Mouse (Mus musculus) ES-CJ7 (cell line): ENCODE measurements around the gene Slc8a2.

Experiments used
- DNase-seq: peaks from one replicate; pipeline ENCODE4 v3.0.0; 2011; ENCODE audit warnings: low read depth, low spot score

Gene Slc8a2

DNA sequence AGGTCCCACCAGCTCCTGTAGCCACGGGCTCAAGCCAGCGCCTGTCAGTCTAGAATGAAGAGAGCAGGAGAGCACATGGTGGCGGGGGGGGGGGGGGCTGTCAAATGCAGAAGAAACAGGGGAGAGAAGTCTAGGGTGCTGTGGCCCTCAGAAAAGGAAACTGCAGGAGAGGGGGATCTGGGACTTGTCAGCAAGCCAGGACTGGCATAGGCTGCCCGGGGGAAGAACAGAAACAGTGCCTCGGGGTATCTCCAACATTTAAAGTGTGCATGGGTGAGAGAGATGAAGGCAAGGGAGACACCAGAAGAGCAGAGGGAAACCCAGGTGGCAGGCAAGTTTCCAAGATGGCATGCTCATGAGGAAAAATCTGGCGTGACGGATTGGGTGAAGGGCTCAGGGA is 32.4 kb downstream of the Slc8a2 start:
- no peak for DNase-seq

DNA sequence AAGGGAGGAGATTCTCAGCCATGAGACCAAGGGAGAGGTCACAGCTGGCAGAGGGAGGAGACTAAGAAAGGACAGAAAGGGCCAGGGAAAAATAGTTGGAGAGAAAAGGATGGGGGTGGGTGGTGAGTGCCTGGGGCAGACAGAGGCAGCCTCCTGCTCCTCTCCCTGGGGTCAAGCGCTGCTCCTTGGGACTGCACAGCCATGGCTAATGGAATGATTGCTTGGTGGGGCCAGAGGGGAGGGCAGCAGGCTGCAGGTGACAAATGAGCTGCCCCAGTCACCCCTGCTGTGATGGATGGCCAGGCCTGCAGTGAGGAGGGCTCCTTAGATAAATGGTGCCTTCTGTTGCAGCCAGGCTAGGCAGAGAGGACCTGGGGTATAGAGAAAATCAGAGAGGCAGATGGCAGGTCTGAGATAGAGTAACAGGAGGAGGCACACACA is 42.5 kb downstream of the Slc8a2 start:
- DNase-seq = no peak

DNA sequence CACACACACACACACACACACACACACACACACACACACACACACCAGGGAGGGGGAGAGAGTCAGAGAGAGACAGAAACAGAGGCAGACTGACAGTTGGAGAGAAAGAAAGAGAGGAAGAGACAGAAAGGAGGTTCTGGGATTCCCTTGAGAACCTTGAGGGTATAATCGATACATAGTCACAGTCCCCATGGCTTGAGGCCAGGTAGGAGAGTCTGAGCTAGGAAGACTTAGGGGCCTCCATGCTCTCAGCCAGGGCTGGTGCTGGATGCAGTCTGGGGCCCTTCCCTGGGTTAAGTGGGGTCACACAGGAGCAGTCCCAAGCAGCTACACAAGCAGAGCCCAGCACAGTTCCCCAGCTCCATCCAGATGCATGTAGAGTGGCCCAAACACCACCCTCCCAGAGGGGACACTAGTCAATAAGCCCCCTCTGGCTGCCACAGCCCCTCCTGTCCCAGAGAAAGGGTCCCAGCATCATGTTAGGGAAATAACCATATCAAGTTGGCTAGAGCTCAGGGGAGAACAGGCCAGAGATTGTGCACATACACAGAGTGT is 43.0 kb downstream of the Slc8a2 start:
- no peak for DNase-seq

DNA sequence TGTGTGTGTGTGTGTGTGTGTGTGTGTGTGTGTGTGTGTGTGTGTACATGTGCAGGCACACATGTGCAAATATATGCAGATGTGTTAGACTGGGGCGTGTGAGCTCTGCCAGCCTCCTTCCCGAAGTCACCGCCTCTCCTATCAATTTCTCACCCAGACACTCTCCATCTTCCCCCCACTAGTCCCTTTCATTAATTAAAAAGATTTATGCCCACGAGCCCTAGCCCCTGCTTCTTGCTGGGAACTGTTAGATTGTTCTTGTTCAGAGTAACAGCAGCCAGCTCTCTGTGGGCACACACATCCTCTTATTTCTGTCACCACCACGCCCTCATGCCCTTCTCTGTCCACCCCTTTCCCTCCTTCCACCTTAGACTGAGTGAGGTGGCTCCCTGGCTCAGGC is 43.5 kb downstream of the Slc8a2 start:
- DNase-seq = no peak

DNA sequence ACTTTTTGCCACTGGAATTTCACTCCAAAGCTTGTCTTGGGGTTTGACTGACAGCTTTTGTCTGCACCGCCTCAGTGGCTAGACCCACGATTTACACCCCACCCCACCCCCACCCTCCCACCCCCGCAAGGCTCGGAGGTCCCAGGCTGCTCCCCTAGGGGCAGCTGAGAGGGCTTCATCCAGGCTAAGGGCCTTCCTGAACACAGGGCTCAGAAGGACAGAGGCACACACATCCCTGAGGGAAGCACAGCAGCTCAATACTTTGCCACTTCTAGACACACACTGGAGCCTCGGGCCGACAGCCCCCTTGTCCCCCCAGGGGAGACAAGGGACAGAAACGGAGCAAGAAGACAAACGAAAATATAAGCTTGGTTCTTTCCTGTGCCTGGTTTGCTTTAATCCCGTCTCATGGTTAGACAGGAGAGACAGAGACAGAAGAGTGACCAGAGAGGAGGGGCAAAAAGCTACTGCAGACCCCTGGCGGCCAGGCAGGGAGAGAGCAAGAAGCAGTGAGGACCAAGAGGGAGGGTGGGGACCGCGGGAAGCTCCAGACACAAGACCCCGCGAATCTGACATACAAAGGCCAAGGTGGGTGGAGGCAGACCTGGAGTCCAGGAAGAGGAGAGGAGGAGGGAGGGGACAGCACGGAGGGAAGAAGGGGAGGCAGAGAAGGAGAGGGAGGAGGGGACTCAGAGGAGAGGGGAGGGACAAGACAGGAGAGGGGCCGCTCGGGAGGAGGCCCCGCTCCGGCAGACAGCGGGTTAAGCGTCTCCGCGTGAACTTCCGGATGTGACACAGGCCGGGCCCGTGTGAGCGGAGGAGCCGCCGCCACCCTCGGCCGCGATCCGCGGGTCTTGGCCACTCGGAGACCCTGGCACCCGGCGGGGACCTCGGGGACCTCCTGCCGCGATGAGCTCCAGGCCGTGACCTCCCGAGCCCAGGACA is 45.2 kb downstream of the Slc8a2 start, which contains the start of gene Meis3:
Meis3 (plus strand) TSS at position 494 of the 945 bp plus-strand sequence.
- peak; percentile 84 for DNase-seq

DNA sequence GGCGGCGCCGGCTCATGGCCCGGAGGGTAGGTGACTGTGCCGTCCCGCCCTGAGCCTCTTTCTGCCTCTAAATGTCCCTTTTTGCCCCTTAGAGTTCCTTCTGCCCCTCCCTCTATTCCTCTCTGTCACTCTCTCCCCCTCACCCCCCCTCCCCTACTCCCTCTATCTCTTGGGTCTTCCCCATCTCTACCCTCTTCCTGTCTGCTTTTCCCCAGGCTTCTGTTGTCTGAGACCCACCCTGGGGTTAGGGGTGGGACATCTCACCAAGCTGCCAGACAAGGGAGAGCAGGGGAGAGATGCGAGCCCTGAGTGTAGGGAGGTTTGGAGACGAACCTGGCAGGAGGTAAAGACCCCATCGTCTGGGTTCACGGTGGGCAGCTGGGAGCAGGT is 45.9 kb downstream of the Slc8a2 start:
- DNase-seq = peak; percentile 15

DNA sequence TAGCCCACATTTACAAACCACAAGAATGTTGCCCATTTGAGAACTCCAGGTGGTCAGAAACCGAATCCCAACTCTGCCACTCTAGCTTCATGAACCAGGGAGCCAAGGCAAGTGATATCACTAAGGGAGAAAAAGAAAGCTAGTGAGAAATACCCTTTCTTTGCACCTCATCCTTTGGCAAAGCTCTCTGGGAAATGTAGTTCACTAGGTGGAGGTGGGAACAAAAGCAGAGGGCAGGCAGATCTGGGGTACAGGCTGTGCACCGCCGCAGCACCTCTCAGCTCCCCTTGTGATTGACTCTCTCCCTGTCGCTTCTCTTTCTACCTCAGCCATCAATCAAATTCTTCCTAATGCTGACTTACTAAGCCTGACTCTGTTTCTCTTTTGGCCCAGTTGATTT is 48.5 kb downstream of the Slc8a2 start:
- DNase-seq = no peak

DNA sequence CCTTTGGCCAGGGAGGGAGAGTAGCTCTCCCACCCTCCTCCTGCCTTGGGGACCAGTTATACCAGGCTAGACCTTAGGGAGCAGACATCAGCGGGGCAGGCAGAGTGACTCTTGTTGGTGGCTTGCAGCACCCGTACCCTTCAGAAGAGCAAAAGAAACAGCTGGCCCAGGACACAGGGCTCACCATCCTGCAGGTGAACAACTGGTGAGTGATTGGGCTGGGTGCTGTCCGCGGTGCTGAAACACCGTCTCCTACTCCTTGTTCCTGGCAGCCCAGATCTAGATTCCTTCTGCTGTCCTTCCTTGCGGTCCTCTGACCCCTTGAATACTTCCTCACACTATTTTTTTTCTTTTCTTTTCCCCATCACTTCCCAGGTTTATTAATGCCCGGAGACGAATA is 54.0 kb downstream of the Slc8a2 start:
- peak; percentile 59 for DNase-seq

DNA sequence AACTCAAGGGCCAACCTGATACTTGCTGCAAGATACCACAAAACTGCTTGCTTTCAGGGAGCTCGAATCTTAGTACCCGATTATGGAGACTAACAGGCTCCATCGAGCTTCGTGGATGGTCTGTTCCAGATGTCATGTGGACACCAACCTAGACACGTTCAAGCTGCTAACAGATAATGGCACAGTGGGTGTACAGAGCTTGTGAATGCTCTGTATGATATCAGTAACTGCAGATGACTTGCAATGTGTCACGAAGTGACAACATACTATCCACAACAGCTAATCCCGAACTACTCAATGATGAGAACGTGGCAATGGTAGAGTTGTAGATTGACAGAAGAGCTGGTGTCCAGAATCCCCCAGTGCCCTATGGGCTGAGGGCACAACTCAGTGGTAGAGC is 57.9 kb downstream of the Slc8a2 start:
- DNase-seq = no peak

DNA sequence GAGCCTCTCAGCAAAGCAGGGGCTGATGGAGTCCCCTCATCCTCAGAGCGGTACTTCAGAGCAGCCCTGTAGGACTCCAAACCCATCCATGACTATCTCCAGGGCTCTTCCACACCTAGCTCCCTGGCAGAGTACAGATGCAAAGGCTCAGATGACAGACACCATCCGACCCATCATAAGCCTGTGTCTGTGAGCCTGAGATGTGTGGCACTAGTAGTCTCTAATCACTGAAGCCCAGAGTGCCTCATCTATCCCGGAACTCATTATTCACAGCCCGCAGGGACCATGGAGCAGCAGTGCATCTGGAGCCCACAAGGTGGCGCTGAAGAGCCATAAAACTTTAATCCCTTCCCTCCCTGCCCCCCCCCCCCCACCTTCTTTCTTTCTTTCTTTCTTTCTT is 62.7 kb downstream of the Slc8a2 start:
- peak; percentile 58 for DNase-seq

DNA sequence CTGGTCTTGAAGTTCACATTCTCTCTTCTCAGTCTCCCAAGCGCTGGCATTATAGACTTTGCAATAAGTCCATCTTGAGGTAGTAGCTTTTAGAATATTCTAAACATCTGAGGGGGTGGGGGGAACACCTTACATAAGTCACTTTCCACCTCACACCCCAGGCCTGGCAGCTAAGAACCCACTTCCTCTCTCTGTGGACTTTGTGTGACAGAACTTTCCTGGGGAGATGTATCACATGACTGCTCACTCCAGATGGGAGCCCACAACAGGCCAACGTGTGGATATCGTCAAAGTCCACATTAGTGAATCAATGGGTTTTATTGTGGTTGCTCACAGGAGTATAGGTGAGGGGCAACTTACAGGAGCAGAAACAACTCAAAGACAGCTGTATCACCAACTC is 64.1 kb downstream of the Slc8a2 start:
- no peak for DNase-seq

DNA sequence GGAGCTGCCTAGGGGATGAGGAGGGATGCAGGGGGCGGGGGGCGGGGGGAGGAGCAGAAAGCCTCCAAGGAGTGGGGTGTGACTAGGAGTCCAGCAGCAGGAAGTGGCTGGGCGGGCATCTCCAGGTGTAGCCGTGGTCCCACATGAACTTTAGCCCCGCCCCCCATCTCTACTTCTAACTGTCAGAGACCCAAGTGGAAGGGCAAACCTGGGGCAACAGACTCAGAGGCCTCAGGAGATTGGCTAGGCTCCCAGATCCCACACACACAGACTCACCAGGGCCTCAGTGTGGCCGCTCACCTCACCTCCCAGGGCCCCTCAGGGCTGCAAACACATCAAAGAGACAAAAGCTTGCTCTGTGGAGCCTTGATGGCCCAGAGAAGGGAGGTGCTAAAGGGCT is 67.0 kb downstream of the Slc8a2 start:
- no peak for DNase-seq

DNA sequence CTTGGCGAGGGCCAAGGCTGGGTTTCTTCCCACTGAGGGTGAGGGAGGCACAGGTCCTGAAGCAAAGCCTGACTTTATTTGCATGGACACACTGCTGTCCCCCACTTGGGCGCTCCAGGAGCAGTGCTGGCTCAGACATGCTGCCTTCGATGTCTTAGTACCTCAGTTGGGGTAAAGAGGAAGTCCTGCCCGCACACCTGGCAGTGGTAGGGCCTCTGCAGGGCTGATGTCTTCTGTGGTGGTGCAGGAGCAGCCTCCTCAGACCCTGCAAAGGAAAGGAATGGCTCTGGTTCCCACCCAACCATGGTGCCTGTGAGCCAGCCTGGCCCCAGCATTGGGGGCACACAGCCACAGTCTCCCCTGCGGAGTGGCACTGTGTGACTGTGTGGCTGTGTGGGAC is 67.5 kb downstream of the Slc8a2 start:
- DNase-seq = no peak

DNA sequence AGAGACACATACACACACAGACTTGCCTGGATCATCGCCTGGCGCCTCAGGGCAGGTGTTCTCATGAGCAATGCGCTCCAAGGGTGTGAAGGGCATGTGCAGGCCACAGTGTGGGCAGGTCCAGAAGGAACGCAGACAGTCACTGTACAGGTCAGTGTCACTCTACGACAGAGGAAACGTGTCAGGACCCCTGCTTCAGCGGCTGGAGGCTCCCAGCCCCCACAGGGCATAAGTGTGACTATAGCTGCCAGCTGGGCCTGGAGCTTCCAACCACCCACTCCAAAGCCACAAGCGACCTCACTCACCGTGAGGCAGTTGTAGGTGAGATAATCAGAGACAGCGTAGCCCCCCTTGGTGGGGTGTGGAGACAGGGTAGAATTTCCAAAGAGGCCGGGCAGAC is 68.9 kb downstream of the Slc8a2 start:
- no peak for DNase-seq

DNA sequence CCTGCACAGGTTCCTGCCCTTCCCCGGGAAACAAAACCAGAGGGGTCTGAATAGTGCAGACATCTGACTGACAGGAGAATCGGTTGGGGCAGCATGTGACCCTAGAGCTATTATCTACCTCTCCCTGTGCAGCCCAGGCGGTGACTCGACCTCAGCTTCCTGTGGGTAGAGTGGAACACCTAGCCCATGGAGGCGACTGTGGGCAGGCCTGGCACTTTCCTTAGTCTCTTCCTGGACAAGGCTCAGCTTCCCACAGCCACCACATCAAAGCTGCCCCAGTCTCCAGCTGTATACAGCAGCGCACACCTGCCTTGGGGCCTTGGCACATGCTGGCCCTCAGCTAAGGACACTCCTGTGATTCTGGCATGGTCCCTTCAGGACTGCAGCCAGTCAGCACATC is 71.5 kb downstream of the Slc8a2 start:
- DNase-seq = no peak

DNA sequence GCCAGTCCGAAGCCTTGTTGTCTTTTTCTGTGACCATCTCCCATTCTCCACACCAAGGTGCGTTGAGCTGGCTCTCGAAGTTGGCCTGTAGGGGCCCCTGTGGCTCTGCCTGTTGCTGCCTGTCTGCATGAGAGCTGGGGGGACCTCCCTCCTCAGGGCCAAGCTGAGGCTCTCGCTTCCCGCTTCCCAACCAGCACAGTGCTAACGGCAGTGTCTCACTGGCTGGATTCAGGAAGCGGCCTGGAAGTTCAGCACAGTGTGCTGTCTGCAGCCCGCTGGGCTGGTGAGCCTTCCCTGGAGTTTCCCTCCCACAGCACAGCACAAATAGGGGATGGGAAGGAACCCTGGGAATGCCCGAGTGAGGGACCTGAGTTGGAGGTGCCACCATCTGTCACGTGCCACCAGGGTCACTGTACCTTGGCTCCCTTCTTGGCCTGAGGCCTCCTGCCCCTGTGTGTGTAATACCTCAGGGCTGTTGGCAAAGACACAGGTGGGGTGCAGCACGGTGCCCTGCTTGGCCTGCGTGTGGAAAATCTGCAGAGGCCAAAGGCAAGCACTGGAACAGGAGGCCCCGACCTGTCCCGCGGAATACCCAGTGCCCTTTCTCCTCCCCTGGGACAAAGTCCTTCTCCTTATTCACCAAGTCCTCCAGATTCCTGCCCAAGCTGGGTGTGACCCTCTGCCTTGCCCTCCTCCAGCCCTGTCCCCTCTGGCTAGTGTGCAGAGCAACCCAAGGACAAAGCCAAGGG is 73.3 kb downstream of the Slc8a2 start:
- DNase-seq = no peak

DNA sequence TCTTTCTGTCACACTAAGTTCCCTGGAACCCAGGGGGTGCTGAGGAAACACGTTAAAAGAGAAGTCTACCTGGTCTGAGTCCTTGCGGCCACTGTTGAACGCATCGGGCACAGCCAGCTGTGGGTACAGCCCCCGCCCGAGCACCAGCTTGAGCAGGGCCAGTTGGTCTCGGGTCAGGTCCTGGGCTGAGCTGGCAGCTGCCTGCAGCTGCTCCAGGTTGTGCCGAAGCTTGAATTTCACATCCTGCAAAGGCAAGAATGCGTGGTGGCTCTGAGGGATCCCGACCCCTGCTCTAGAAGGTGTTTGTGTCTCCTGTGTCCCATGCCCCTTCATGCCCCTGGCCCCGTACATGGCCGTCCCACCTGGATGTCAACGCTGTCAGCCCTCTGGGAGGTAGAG is 73.9 kb downstream of the Slc8a2 start:
- DNase-seq = no peak

DNA sequence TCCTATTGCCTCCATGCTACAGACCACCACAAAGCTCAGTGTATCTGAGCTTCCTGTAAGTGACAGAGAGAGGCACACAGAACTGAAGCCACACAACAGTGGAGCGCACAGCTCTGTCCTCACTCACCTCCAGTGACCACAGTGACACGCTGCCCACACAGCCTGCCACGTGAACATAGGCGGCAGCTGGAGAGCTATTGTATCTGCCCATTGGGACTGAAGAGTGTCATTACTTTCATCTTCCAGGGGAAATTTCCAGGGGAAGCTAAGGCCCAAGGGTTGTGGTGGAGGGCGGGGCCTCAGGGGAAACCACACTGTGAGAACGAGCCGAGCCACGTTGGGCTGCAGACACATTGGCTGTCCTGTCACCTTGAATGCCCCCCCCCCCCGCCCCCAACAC is 75.2 kb downstream of the Slc8a2 start:
- no peak for DNase-seq

DNA sequence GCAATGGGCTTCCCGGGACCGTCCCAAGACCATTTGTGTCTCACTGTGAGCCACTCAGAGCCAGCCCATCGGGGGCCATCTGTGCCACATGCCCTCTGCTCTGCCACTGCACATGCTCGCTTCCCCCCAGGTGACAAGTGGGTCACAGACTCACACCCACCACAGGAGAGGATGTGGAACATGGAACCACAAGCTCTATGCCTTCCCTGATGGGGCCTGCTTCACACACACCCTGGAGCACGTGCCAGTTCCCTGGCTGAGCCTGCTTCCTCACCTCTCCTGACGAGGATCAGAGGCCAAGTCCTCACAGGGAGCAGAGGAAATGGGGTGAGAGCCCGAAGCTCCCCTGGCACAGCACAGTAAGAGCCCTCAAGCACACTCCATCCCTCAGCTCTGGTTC is 77.5 kb downstream of the Slc8a2 start:
- DNase-seq = no peak

DNA sequence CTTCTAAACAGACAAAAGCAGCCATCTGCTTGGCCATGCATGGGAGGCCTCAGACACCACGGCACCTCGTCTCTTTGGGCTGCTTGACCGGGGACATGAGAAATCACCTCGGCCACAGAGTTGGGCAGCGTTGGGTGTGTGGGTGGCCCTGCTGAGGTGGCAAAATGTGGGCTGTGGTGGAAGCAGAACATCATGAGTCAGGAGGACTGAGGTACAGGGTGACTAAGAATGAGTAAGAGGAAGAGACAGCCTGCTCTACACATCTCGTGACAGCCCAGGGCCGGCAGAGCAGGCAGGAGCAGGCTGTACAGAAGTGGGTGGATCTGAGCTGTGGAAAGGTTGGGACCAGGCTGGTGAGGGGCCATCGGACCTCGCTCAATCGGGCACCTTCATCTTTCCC is 77.9 kb downstream of the Slc8a2 start:
- DNase-seq = no peak

DNA sequence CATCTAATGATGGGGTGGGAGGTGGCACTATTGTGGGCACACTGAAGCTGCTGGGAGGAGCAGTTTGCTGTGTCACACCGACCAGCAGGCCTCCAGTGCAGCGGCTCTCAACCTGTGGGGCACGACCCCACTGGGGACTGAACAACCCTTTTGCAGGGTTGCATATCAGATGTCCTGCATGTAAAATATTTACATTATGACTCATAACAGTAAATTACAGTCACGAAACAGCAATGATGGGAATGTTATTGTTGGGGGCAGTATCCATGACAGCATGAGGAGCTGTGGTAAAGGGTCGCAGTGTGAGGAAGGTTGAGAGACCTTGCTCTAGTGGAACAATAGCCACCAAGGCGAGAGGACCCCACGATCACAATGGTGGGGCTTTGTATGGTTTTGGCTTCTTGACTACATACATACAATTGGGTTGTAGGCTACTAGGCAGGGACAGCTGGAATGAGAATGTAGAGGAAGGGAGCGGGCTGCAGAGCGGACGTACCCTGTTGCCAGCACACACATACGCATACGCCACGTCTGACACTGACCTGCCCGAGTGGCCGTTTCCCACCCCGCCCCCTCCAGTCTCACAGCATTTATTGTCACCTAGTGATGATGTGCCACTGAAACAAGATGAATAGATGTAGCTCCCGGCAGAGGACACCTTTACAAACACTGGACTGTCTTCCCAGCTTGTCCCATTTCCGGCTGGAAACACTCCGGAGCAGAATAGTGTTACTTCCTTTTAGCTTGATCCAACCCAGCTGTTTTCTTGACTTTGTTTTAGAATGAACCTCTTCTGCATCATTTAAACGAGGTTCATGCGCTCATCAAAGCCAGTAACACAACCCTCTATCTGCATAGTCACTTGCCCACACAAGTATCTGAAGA is 79.4 kb downstream of the Slc8a2 start:
- DNase-seq = no peak
